Mouse (Mus musculus) cerebellum, adult 11-12 months (tissue): ENCODE results near the gene Nxph1.

Source experiments
- DNase-seq: peaks from one replicate; pipeline ENCODE4 v3.0.0; 2022

The Nxph1 gene

DNA sequence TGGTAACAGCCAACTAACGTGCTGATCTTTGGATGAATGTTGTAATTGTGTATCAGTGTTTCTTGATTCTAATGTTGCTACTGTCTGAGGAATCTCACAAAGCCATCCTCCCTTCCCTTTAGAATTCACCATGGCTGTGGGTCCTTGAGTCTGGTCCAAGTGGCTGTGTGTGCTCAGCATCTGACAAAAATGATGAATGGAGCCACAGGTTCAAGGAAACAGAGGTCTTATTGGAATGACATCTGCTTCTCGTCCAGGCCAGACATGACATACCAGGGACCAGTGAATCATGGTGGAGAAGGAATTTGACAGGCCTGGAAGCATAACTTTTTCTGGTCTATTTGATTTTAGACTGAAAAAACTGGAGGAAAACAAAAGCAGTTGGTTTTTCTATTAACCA is 22.3 kb downstream of the Nxph1 start:
- no peak for DNase-seq

GRCm38 (mm10) chr6:8979237-8979871 is 31.1 kb downstream of the Nxph1 start:
- no peak for DNase-seq

GRCm38 (mm10) chr6:8996301-8996943 is 48.2 kb downstream of the Nxph1 start:
- DNase-seq: no peak

GRCm38 (mm10) chr6:8997326-8997725 is 49.1 kb downstream of the Nxph1 start:
- DNase-seq: no peak

- no peak for DNase-seq
Measured at GRCm38 (mm10) chr6:9002686-9003085, 54.5 kb downstream of the Nxph1 start.

GRCm38 (mm10) chr6:9026631-9027030 is 78.4 kb downstream of the Nxph1 start:
- no peak for DNase-seq

DNA sequence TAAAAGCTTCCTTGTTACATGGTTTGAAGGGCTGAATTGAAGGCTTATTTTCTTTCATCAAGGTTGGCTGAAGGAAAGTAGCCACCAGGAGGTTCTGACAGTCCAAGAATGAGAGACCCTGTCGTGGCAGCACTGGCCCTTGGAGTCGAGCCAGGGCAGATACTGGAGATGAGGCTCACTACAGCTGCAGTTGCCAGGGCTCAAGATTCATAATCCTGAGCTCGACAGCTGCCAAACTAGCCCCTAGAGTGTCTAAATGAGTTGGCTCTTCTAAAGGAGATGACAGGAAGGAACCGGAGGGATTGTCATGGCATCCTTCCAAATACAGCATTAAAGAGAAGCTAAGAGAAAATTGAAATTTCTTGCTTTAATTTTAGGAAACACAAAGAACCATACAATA is 78.9 kb downstream of the Nxph1 start:
- DNase-seq: no peak

DNA sequence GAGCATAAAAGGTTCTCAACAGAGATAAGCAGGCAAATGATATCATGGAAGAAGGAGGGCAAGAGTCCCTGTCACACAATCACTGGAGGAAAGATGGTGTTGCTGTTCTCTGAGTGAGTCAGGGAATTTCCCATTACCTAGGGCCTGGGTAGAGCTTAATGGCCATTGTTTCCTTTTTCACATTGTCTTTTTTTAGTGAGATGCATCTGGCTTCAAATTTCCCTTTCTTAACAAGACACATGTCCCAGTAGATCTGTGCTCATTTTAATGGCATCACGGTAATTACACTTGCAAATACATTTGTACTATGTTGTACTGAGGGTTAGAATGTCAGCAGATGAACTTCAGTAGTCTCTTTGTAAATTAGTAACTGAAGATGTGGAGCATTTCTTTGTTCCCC is 80.3 kb downstream of the Nxph1 start:
- no peak for DNase-seq

GRCm38 (mm10) chr6:9039286-9039685 is 91.1 kb downstream of the Nxph1 start:
- DNase-seq: no peak

DNA sequence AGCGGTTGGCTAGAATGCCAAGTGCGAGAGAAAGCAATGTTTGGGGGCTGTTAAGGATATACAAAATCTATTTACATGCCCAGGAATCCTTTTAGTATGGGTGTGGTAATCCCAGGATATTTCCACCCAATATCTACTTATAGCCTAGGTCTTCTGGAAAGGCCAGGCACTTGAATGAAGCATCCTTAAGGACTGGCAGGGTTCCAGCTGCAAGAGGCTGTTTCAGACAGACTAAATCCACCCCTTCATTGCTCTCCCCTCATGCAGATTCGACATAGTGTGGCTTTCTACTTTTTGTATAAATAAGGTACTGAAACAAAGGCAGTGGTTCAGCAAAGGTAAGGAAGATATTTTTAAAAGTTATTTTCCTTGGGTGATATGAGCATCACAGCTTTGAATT is 92.8 kb downstream of the Nxph1 start:
- no peak for DNase-seq

- no peak for DNase-seq
Measured at GRCm38 (mm10) chr6:9042391-9042790, 94.2 kb downstream of the Nxph1 start.

DNA sequence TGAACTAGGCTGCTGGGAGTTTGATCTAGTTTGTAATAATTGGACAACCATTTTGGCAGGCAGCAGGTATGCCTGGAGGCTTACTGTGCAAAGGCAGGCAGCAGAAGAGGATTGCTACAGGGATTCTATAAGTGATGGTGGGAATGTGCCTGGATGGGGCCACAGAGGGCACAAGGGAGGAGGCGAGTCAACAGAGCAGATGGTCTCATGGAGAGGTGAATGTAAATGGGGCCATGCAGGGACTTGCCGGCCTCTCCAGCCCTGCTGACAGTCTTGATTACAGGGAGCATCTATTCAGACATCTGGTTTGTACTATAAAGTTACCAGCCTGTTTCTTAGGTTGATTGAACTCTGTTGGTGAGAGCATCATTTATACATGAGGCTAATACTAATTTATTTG is 98.6 kb downstream of the Nxph1 start:
- DNase-seq: peak; percentile 19

GRCm38 (mm10) chr6:9061261-9062105 is 113.3 kb downstream of the Nxph1 start:
- DNase-seq: no peak

- no peak for DNase-seq
Measured at GRCm38 (mm10) chr6:9066435-9066834, 118.2 kb downstream of the Nxph1 start.

GRCm38 (mm10) chr6:9069913-9070312 is 121.7 kb downstream of the Nxph1 start:
- no peak for DNase-seq

- no peak for DNase-seq
Measured at GRCm38 (mm10) chr6:9076463-9076862, 128.2 kb downstream of the Nxph1 start.

DNA sequence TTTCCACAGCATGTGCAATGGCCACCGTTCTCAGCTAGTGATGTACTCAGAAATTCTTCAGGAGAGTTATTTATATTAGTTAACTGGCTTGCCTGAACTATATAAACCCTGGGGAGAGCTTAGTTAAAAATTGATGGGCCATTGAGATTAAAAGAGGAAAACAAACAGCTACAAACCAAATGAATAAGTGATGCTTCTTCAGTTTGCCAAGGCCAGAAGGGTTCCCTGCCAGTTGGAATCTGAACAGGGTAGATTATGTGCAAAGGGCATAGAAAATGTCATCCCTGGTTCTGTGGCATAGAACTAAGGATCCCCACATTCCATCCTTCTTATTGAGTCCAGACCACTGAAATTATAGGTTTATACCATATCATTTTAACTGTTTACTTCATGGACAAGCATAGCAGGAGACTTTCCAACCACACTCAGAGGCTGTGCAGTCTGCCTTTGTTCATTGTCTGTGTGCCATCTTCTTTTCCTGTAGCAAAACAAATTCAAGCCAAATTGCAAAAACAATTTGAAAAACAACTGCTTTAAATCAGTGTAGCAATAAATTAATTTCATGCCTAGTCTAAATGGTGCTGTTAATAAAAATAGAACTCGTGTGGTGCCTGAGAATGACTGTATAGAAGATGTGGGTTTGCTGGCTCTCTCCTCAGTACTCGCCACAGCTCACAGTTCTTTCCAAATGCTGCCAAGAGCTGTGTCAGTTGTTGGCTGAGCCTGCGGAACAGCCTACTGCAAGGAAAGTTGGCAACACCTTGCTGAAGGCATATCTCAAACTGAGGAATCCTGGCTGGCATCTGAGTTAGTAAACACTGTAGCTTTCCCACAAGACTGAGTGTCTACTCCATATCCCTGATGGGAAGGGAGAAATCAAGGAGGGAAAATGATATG is 129.8 kb downstream of the Nxph1 start:
- peak; percentile 75 for DNase-seq

DNA sequence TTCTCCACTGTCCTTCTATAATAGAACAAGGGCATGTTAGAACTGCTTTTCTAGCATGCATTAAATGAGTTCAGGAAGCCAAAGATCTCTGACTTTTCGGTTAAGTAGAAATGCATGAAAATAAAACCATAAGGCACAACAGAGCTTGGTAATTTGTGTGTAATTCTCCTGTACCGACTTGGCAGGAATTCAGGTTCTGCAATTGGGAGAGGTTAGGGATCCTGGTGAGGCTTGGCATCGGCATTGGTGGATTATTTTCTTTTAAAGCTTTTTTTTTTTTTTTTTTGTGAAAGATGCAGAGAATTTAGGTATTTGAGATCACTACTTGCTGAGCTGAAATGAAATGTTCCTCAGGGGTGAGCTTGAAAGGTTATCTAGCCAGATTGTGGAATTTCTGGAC is 135.6 kb downstream of the Nxph1 start:
- no peak for DNase-seq

DNA sequence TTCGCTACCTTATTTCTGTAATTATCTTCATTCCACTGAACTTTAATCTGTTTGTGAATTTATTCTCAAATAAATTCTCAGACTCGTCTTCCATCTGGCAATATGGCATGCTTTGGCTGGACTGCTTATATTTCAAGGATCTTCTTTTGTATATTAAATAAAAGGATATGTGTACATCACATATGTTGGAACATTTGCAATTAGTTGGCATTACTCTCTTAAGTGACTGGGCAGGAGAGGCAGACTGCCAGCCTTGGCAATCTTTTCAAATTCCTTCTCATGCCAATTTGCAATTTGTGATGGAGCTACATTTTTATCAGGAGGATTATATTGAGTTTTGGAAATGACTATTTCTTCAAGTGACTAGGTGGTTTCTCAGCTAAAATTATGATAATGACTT is 149.1 kb downstream of the Nxph1 start:
- DNase-seq: no peak

DNA sequence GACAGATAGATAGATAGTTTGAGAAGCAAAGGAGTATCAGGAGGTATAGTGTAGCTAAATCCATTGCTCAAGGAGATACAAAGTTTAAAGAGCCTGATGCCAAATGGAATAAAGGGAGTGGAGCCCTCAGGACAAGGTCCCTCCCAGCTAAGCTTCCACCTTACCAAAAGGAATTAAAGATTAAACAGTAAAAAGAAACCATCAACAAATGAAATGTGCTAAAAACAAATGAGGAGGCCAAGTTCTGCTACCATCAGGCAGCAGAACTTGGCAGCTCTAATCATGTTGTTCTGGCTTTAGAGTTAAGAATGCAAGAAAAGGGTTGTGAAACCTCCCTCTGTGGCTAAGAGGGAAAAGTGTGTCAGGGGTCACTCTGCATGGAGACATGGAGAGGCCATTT is 159.1 kb downstream of the Nxph1 start:
- DNase-seq: no peak

DNA sequence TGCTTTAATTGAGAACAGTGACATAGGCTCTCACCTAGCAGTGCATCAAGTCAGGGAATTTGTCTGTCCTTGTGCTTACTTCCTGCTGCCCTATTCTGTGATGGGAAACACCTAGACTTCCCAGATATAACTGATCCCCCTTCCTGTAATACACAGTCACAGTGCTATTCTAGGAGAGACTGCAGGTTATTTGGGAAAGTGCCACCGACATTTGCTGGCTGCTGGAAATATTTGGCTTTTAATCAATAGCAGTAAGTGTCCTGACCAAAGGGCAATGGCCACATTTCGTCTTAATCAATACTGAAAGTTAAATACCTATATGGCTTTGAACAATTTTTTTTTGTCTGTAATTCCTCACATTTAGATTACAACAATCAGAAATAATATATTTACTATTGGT is 170.9 kb downstream of the Nxph1 start:
- no peak for DNase-seq

- no peak for DNase-seq
Measured at GRCm38 (mm10) chr6:9124321-9124914, 176.2 kb downstream of the Nxph1 start.
